Mouse (Mus musculus): ENCODE data around the gene Fam129a. TPM values are rescaled to one million over a fixed set of nuclear protein-coding genes. Genes with fewer than 3 reads are reported as not detected.
A peak's percentile ranks its signal among the peaks of the same experiment; 100 is the strongest.

The Fam129a gene
- total RNA-seq (2021) = 1 to 10 TPM; 2.5 to 2.8 TPM

DNA sequence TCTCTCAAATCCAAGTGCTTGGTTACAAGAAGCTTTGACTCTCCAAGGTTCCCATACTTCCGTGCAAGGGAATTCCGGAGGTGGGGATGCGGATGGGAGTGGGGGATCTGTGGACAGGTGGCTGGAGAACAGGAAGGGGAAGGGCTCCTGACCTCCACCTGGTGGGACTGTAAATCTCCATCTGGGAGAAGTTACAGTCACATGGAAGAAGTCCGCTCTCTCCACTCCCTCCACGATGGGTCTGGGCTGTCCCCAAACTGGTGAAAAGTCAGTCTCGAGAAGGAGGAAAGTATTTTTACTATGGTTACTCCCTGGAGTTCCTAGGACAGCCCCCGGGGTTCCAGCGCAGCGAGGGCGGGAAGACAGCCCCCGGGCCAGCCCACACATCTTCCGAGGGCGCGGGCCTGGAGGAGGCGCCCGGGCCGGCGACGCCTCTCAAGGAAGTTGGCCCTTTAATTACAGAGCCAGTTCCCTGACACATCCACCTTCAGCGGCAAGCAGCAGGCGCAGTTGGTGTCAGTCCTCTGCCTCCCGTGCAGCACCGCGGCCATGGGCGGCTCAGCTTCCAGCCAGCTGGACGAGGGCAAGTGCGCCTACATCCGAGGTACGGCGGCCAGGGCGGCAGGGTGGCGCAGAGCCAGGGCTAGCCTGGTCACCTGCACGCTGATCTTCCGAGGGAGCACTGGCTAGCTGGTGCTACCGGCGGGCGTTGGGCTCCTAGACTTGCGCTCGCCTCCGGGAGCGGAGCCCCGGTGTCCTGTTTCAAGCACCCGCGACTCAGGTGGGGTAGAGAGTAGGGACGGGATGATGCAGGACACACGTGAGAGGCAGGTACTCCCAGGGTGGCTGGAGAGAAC is at the start of gene Fam129a:
TSS of gene Fam129a (plus strand) at position 206 of the 857 bp plus-strand sequence.
- peak; percentile 11 to 18 for DNase-seq (ENCODE audit: low spot score in 2 of 2)
- intact Hi-C loops (cut with DNase I) = no loop called here

DNA sequence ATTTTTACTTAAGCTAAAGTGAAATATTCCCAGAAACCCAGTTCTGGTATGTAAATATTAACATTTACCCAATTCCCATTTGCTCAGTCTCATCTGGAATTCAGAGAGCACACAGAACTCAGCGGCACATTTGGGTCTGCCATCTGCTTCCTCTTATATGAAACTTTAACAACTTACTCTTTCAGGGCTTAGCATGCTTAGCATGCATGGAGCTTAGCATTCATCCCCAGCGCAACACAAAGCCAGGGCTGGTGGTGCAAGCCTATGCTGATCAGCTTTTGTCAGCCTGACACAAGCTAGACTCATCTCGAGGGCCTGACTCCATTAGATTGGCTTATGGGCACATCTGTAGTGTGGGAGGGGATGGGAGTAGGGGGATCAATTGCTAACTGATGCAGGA is 44.3 kb upstream of the Fam129a start:
- intact Hi-C loops (cut with DNase I) = no loop called here
- DNase-seq (ENCODE audit: low spot score in 2 of 2) = peak in 1 of 2 experiments; percentile 15

DNA sequence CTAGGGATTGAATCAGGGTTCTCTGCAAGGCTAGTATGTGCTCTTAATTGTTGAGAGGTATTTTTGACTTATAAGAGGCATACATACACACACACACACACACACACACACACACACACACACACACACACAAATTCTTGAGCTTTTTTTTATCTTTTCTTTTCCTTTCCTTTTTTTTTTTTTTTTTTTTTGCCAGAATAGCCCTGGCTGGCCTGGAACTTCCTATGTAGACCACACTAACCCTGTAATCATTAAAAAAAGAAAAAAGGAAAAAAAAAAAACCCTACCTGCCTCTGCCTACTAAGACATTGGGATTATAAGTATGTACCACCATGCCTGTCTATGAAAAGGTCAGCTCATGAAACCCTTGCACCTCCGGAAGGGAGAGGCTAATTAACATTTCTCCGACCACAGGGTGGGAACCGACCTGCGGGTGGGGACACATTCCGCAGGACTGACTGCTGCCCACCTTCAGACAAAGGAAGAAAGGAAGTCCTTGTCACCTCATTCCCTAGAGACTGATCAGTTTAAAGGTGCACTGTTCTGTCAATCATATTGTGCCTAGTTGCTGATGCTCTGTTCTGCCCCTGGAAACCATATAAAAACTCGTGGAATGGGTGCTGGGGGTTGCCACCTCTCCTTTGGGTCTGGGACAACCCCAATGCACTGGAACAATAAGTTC is 27.0 kb upstream of the Fam129a start:
- intact Hi-C loops (cut with DNase I) = no loop called here
- no peak for DNase-seq (ENCODE audit: low spot score in 2 of 2)

DNA sequence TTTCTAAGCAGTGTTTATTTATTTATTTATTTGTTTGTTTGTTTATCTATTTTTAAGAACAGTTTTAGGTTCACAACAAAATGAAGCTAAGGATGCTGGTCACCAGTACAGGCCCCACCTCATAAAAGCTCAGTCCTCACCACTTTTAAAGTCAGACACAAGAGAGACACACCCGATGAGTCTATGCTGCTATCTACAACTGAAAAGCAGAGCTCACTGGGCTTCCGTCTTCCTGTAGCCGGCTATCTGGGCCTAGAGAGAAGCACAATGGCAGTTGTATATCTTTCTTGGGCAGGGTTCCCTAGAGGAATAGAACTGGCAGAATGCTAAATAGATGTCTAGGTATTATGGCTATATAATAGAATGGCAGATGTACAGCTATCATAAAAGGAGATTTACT is 26.4 kb upstream of the Fam129a start:
- no peak for DNase-seq (ENCODE audit: low spot score in 2 of 2)
- intact Hi-C loops (cut with DNase I) = no loop called here

DNA sequence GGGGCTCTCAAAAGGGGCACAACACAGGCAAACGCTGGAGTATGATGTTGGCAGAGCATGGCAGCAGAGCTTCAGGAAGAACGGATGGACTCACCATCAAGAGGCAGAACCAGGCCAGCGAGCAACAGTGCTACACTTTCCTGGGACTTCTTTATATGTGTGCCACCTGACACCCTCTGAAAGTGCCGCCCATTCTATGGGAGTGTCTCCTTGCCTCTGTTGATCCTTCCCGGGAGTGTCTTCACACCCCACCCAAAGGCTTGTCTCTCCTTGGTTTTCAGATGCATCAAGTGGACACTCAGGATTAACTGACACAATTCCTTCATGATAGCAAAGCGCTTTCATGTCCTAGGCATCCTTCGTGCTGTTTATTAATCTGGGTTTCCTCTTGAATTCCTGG is 25.4 kb upstream of the Fam129a start:
- intact Hi-C loops (cut with DNase I) = no loop called here
- no peak for DNase-seq (ENCODE audit: low spot score in 2 of 2)

DNA sequence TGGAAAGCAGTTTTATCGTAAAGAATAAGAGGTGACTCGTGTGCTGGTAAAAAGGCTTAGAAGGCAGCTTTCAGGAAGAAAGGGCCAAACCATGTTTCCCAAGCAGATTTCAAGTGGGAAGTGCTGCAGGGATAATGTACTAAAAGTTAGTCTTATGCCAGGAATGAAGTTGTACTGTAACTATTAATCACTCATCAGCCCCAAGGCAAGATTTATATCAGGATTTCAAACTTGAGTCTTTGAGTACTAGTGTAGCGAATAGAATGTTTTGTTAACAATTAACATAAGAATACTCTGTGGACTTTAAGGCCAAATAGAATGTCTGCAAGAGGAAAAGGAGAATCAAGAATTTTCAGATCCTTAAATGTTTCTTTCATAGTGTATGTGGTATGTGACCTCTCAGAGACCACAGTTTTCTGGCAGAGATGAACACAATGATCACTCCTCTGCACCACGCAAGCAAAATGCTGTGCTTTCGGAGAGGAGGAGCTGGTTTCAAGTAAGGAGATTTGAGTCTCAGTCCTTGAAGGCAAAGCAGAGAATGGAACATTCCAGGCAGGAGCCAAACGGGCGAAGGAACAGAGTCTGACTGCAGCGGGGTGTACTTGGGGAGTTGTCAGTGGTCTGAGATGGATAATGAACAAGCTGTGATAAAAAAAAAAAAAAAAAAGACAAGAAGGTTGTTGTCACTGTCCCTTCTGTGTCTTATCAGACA is 21.9 kb upstream of the Fam129a start:
- intact Hi-C loops (cut with DNase I) = no loop called here
- DNase-seq (ENCODE audit: low spot score in 2 of 2) = no peak

DNA sequence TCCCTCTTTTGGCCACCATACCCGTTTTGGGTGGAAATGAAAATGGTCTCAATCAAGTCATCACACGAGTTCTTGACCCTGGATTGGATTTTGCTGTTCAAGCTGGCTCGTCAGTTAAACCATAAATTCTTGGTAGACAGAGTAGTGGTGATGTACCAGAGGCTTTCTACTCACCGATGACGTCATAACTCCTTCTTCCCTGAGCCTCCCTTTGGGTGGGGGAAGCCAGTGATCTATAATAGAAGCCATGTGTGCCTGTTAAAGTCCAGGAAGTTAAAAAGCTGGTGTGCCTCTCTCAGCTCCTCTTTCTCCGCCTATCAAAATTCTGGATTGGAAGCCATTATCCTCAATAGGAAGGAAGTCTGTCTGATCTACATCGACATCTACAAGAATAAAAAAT is 21.2 kb upstream of the Fam129a start:
- intact Hi-C loops (cut with DNase I) = no loop called here
- no peak for DNase-seq (ENCODE audit: low spot score in 2 of 2)

DNA sequence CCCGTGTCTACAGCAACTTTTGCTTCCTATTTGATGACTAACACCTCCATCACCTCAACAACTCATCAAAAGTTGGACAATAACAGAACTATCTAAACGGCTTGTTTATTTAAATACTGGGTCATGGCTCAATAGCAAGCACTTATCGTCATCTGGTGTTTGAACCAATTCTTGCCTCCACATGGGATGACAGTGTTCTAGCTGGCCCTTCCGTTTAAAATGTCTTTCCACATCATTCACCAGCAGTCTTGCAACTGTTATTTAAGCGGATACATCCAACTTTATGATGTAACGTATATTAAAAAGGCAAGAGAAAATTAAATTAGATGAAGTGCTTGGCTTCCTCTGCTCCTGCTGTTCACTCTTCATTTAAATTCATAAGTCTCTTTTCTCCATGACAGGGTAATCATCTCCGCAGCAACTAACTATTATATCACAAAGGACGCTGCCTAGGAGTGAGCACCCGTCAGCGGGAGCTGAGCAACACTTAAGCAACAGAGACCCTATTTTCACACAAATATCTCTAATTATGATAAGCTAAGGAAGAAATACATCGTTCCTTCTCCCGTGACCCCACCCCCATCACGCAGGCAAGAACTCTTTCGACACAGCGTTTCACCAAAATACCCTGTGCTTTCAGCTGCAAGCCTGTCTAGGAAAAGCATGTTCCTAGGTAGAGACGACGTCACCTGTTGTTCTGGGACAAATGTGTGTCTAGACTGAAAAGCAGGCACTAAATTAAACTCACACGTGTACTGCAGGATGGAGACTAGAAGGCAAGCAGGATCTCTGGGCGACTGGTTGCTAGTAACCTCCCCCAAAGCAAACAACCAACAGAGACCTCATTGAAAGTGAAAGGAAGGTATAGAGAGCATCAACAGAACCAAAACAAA is 20.2 kb upstream of the Fam129a start:
- DNase-seq (ENCODE audit: low spot score in 2 of 2) = no peak
- intact Hi-C loops (cut with DNase I) = no loop called here

DNA sequence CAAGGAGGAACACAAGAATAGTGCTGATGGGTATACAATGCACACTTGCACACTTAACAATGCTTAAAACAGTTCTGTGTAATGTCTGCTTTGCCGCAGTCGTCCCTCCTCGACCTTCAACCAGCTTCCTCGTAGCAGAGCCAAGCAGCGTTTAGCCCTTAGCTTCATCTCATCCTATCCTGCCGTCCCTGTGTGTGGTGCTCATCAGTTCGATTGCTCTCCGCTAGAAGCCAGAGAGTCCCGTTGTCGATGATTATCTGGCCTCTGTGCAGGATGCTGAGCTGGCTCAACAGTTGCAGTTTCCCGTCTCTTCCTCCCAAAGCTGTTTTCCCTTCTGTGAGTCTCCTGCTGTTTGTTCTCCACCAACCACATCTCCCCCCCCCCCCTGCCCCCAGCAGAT is 10.4 kb upstream of the Fam129a start:
- DNase-seq (ENCODE audit: low spot score in 2 of 2) = no peak
- intact Hi-C loops (cut with DNase I) = no loop called here

DNA sequence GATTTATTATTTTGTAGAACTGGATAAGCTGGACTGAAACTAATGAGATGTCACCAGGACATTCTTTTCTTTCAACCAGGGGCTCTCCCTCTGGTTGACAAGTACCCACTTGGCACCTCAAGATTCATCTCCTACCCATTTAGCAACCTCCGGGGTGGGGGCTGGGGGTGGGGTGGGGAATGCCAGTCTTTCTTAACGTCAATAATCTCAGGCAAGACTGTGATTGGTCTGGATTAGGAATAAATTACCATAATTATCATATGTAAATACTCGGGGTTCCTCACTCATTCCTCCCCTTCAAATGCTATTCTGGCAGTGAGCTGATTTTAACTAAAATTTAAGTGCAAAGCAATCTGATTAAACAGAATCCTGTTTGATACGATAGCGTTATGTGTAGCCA is 7.6 kb upstream of the Fam129a start:
- intact Hi-C loops (cut with DNase I) = no loop called here
- DNase-seq (ENCODE audit: low spot score in 2 of 2) = no peak

DNA sequence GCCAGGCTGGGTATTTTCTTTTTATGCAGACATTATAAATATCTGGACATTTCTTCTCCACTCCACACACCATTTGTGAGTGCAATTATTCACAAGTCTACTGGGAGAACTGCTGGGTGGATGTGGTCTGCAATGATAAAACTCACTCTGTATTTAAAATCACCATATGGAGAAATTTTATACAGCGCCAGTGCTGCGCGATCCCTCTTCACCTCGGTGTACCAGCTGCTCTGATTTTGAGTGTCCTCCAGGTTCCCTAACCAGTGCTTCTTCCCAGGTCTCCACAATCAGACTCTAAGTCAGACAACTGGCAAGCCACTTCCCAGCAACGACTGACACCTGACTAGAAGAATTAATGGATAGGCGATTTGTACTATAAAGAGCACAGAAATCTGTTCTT is 7.1 kb upstream of the Fam129a start:
- no peak for DNase-seq (ENCODE audit: low spot score in 2 of 2)

DNA sequence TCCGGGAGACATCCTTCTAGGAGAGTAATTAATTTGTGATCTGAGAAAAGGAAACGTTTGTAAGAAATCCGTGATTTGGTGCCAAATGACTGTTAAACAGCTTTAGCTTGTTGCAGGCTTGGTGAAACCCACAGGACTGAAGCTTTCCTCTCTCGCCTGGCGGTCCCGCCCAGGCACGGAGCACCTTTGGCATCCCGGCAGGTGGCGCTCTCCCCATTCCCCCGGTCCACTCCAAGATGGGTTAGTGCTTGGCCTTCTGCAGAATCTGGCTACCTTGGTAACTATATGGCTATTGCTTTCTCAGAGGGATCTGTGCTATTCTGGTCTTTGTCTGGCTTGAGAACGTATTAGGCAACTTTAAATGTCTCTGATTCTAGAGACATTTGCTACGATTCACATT is 6.6 kb upstream of the Fam129a start:
- intact Hi-C loops (cut with DNase I) = loop anchor here (1.0 kb wide), 1 partner anchor 142 kb away; no protein-coding TSS in a partner anchor
- DNase-seq (ENCODE audit: low spot score in 2 of 2) = peak; percentile 62 to 74

More for the DNA sequence above, 7.1 kb upstream of the Fam129a start:
- intact Hi-C loops (cut with DNase I) = loop anchor here (1.0 kb wide), 1 partner anchor 142 kb away; no protein-coding TSS in a partner anchor

DNA sequence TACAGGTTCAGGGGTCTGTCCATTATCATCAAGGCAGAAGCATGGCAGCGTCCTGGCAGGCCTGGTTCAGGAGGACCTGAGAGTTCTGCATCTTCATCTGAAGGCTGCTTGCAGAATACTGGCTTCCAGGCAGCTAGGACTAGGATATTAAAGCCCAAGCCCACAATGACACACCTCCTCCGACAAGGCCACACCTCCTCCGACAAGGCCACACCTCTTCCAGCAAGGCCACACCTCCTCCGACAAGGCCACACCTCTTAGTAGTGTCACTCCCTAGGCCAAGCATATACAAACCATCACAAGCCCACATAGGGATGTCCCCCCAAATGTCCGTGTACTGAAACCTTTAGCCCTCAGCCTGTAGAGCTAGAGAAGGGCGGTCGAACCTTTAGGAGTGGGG is 2.3 kb upstream of the Fam129a start:
- intact Hi-C loops (cut with DNase I) = no loop called here
- no peak for DNase-seq (ENCODE audit: low spot score in 2 of 2)

DNA sequence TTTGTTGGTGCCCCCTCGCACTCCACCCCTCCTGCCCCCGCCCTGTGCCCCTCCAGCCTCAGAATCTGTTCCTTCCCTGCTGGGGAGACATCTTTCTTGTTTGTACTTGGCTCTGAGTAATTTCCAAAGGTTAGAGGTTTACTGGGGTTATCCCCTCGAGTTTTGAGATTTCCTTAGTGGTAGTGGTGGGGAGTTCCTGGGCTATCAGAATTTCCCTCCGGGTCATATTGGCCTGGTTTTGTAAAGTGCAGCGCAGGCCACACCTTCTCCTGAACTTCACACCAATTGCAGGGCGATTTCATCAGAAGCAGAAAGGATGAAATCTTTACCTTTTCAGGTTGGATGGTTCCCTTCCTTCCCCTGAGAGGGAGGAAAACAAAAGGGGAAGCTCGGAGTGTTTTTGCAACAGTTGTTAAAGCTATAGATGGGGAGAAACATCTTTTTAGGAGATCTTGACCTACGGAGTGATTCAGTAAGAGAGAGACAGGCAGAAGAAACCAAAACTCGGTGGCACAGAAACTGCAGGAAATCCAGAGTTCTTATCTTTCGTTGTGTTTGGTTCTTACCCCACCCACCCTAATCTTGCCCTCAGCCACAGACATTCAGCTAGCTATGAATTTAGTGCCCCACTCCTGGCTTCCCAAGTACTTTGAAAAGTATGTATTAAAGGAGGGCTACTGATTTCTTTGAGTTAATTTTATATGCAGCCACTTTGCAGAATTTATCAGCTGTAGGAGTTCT is 1.0 kb downstream of the Fam129a start:
- DNase-seq (ENCODE audit: low spot score in 2 of 2) = no peak
- intact Hi-C loops (cut with DNase I) = no loop called here

DNA sequence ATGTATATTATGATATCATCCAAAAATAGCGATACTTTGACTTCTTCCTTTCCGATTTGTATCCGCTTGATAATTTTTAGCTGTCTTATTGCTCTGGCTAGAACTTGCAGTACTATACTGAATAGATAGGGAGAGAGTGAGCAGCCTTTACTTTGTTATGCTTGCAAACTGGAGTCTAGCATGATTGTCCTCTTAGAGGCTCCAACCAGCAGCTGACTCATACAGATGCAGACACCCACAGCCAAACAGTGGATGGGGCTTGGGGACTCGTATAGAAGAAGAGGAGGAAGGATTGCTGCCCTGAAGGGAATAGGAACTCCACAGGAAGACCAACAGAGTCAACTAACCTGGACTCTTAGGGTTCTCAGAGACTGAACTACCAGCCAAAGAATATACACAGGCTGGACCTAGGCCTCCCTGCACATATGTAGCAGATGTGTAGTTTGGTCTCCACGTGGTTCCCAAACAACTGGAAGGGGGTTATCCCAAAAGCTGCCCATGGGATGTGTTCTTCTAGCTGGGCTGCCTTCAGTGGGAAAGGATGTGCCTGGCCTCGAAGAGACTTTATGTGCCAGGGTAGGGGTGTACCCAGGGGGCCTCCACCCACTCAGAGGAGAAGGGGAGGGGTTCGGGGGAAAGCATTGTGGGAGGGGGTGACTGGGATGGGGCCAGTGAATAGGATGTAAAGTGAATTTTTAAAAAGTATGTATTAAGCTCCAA is 1.8 kb downstream of the Fam129a start:
- no peak for DNase-seq (ENCODE audit: low spot score in 2 of 2)

DNA sequence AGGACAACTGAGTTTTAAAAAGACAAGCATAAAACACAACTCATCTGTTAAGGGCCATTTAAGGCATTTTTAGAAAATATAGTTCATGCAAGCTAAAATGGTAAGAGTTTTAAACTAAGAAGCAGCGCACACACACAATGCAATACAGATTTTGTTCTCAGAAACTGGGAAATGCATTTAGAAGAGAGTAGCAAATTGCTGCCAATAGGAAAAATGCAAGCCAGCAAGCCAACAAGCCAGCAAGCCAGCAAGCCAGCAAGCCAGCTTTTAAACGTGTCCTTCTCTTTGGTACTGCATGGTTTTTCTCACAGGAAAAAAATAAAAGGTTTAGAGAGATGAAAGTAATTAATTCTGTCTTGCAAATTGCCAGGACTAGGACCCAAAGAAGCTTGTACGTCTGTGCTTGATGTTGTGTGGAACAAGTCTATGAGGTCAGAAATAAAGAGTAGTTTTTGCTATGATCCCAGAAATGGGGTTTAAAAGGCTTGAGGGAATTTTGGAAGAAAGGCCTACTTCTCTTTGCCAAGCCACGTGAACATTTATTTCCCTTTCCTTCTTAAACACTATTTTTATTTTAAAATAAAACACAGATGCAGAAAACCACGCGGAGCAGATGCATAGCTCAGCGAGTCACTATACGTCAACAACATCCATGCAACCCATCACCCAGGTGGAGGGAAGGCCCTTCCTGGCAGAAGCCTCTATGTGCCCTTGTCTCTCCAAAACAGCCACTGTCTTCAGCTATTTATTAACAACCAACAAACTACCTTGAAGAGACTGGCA is 9.4 kb downstream of the Fam129a start:
- intact Hi-C loops (cut with DNase I) = no loop called here
- no peak for DNase-seq (ENCODE audit: low spot score in 2 of 2)

More for the DNA sequence above, 1.8 kb downstream of the Fam129a start:
- intact Hi-C loops (cut with DNase I) = no loop called here

DNA sequence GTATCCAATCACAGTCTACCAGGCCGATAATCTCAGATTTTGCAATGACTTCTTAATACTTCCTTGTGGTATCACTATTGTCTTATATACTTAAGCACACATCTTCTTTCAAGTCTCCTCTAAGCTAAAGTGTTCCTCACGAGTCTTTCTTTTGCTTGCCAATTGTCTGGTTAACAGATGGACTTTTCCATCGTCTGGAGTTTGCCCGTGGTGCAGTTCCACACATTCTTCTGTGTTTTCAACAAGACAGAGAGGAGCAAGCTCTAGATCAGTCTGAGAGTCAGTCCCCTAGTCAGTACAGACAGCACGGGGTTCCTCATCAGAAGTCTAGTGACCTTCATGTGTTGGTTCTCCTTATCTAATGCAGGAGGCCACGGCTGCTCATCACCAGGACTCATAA is 10.5 kb downstream of the Fam129a start:
- intact Hi-C loops (cut with DNase I) = no loop called here
- peak in 1 of 2 experiments; percentile 23 for DNase-seq (ENCODE audit: low spot score in 2 of 2)
